In the genomic region with DNA sequence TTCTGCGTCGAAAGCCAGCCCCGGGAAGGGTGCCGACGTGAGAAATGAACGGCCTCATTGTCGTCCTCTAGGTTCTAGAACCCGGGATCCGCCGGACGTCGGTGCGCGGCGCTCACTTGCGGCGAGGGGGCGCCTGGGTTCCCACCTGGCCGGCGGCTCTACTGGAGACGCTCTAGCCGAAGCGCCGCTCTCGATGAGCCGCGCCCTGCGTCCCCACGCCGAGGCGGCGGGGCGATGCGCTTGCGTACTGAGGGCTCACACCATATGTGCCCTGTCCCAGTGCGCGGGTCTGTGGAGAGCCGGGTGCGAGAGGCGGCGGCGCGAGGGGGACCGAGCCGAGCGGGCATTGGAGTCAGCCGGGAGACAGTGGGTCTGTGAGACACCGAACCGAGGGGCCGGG, we compare ENCODE assay signal across 8 mouse cellular contexts. TPM values are rescaled to one million over a fixed set of nuclear protein-coding genes. Genes with fewer than 3 reads are reported as not detected.
DNase-seq lines count a peak whose midpoint lies in the region; ATAC-seq and TF ChIP-seq lines count a peak whose summit lies in the region.

Txndc9 (minus strand) TSS at position 27 of the 400 bp plus-strand sequence.
Eif5b (plus strand) TSS at position 144 of the 400 bp plus-strand sequence.

- H3K9ac ChIP-seq in heart, embryonic 15.5 days = peak within 1 kb of the TSS; percentile 96
- H3K9ac ChIP-seq in liver, embryonic 14.5 days (replicated peaks) = peak within 1 kb of the TSS; percentile 94
- H3K9ac ChIP-seq in neural tube, embryonic 11.5 days (ENCODE audit: low read length) = peak within 1 kb of the TSS; percentile 91
- H3K9ac ChIP-seq in stomach, postnatal 0 days (ENCODE audit: low read length) = peak within 1 kb of the TSS; percentile 94

- peak; percentile 56 for ATAC-seq in CD4-positive, CD25-positive, alpha-beta regulatory T cell, adult 4 months
- peak; percentile 91 for ATAC-seq in heart, embryonic 15.5 days (replicated peaks; ENCODE audit: insufficient number of reproducible peaks, insufficient read depth, low FRiP score, low read depth)
- ATAC-seq in liver, embryonic 14.5 days (ENCODE audit: insufficient read depth) = peak; percentile 84
- peak; percentile 94 for ATAC-seq in neural tube, embryonic 11.5 days (ENCODE audit: insufficient read depth, low FRiP score, low TSS enrichment)
- peak; percentile 93 for ATAC-seq in stomach, postnatal 0 days (ENCODE audit: low FRiP score, low TSS enrichment)

- H3K4me2 ChIP-seq in heart, embryonic 15.5 days = peak within 1 kb of the TSS; percentile 91
- peak within 1 kb of the TSS; percentile 87 for H3K4me2 ChIP-seq in liver, embryonic 14.5 days (ENCODE audit: low read depth)
- H3K4me2 ChIP-seq in neural tube, embryonic 11.5 days (ENCODE audit: low read depth) = peak within 1 kb of the TSS; percentile 52
- H3K4me2 ChIP-seq in stomach, postnatal 0 days (replicated peaks; ENCODE audit: low read depth) = peak within 1 kb of the TSS; percentile 73

- no peaks in the 10 kb centered on the region for H3K9me3 ChIP-seq in forebrain, embryonic 10.5 days
- no peaks in the 10 kb centered on the region for H3K9me3 ChIP-seq in heart, embryonic 15.5 days (replicated peaks)
- no peaks in the 10 kb centered on the region for H3K9me3 ChIP-seq in liver, embryonic 14.5 days (ENCODE audit: control insufficient read depth, low read length)
- no peaks in the 10 kb centered on the region for H3K9me3 ChIP-seq in neural tube, embryonic 11.5 days (ENCODE audit: control insufficient read depth, low read length)
- no peaks in the 10 kb centered on the region for H3K9me3 ChIP-seq in stomach, postnatal 0 days (ENCODE audit: control insufficient read depth, low read length)

- under 1% methylated on average over 50 of the region's 50 CpGs for WGBS in forebrain, embryonic 10.5 days
- 0% methylated on average over 50 of the region's 50 CpGs for WGBS in heart, embryonic 15.5 days
- 1% methylated on average over 50 of the region's 50 CpGs for WGBS in liver, embryonic 14.5 days (ENCODE audit: insufficient replicate concordance)
- under 1% methylated on average over 50 of the region's 50 CpGs for WGBS in neural tube, embryonic 11.5 days
- WGBS in stomach, postnatal 0 days = under 1% methylated on average over 49 of the region's 50 CpGs

- H3K4me1 ChIP-seq in forebrain, embryonic 10.5 days = peaks cover 18% of the 10 kb centered on the region
- H3K4me1 ChIP-seq in heart, embryonic 15.5 days (replicated peaks) = peaks cover 20% of the 10 kb centered on the region
- peaks cover 20 to 32% of the 10 kb centered on the region in 2 experiments for H3K4me1 ChIP-seq in liver, embryonic 14.5 days (replicated peaks; ENCODE audit: control insufficient read depth in 2 of 2, insufficient read depth in 2 of 2, low read length in 1 of 2)
- H3K4me1 ChIP-seq in neural tube, embryonic 11.5 days (ENCODE audit: control insufficient read depth, insufficient read depth, low read length) = peaks cover 8% of the 10 kb centered on the region
- no peaks in the 10 kb centered on the region; the same call in 1 of the 2 replicates for H3K4me1 ChIP-seq in stomach, postnatal 0 days (replicated peaks; ENCODE audit: control insufficient read depth, insufficient read depth)

- peaks cover 33% of the 10 kb centered on the region for H3K36me3 ChIP-seq in forebrain, embryonic 10.5 days (replicated peaks)
- peaks cover 23% of the 10 kb centered on the region for H3K36me3 ChIP-seq in heart, embryonic 15.5 days
- peaks cover 29% of the 10 kb centered on the region for H3K36me3 ChIP-seq in liver, embryonic 14.5 days (replicated peaks; ENCODE audit: control insufficient read depth, insufficient read depth, low read depth)
- H3K36me3 ChIP-seq in neural tube, embryonic 11.5 days (ENCODE audit: control insufficient read depth, insufficient read depth, low read length) = peaks cover 6% of the 10 kb centered on the region
- peaks cover 14% of the 10 kb centered on the region; the same call in 1 of the 2 replicates for H3K36me3 ChIP-seq in stomach, postnatal 0 days (ENCODE audit: control insufficient read depth, insufficient read depth, low read length)

- peak within 1 kb of the TSS; percentile 96 for H3K27ac ChIP-seq in forebrain, embryonic 10.5 days
- peak within 1 kb of the TSS; percentile 95 for H3K27ac ChIP-seq in heart, embryonic 15.5 days
- peak within 1 kb of the TSS; percentile 87 for H3K27ac ChIP-seq in liver, embryonic 14.5 days
- peak within 1 kb of the TSS; percentile 83 for H3K27ac ChIP-seq in neural tube, embryonic 11.5 days (ENCODE audit: low read depth, low read length)
- peak within 1 kb of the TSS; percentile 93 for H3K27ac ChIP-seq in stomach, postnatal 0 days (replicated peaks)

- peak; percentile 86 for DNase-seq in c-Kit-negative CD71-positive TER-119-positive erythroid progenitor cells, embryonic 14.5 days (ENCODE audit: low read depth, low spot score)
- peak; percentile 92 for DNase-seq in forebrain, embryonic 10.5 days (ENCODE audit: extremely low spot score, low spot score)
- peak; percentile 94 to 98 for DNase-seq in kidney, postnatal 25 days
- DNase-seq in liver, embryonic 14.5 days (ENCODE audit: low read depth in 3 of 3, low spot score in 3 of 3) = peak; percentile 84 to 89 (median 87)
- peak; percentile 98 for DNase-seq in neural tube, embryonic 11.5 days (ENCODE audit: low spot score)
- peak; percentile 95 for DNase-seq in stomach, postnatal 0 days (ENCODE audit: low spot score)

- H3K27me3 ChIP-seq in forebrain, embryonic 10.5 days (ENCODE audit: poor library complexity, severe bottlenecking) = no peaks in the 10 kb centered on the region
- no peaks in the 10 kb centered on the region for H3K27me3 ChIP-seq in heart, embryonic 15.5 days
- no peaks in the 10 kb centered on the region for H3K27me3 ChIP-seq in liver, embryonic 14.5 days (ENCODE audit: control insufficient read depth, insufficient read depth, low read length)
- no peaks in the 10 kb centered on the region for H3K27me3 ChIP-seq in neural tube, embryonic 11.5 days (ENCODE audit: control insufficient read depth, insufficient read depth, low read length)
- no peaks in the 10 kb centered on the region for H3K27me3 ChIP-seq in stomach, postnatal 0 days (ENCODE audit: control insufficient read depth, insufficient read depth, low read length)

- peak; percentile 42 for TF ChIP-seq EP300 in liver, embryonic 14.5 days (IDR thresholded peaks at IDR 0.05; ENCODE audit: low read depth)
- TF ChIP-seq EP300 in stomach, postnatal 0 days (optimal IDR thresholded peaks at IDR 0.05) = no peak

- H3K4me3 ChIP-seq in forebrain, embryonic 10.5 days = peak within 1 kb of the TSS; percentile 96
- peak within 1 kb of the TSS; percentile 97 for H3K4me3 ChIP-seq in heart, embryonic 15.5 days
- peak within 1 kb of the TSS; percentile 88 to 94 for H3K4me3 ChIP-seq in liver, embryonic 14.5 days (ENCODE audit: insufficient read depth in 1 of 2, low read depth in 2 of 2, low read length in 2 of 2)
- H3K4me3 ChIP-seq in neural tube, embryonic 11.5 days (ENCODE audit: low read depth, low read length) = peak within 1 kb of the TSS; percentile 95
- peak within 1 kb of the TSS; percentile 91 for H3K4me3 ChIP-seq in stomach, postnatal 0 days (ENCODE audit: low read depth, low read length)

- peak; percentile 76 for TF ChIP-seq CTCF in liver, embryonic 14.5 days (IDR thresholded peaks at IDR 0.05; ENCODE audit: low read depth)
- TF ChIP-seq CTCF in stomach, postnatal 0 days (IDR thresholded peaks at IDR 0.05; ENCODE audit: low read depth) = peak; percentile 73

RNA-seq across cellular contexts. Expression of gene Txndc9, which starts in this region (rescaled TPM):
- 100 to 1,000 TPM; 143 to 173 TPM for polyA plus RNA-seq in CD4-positive, CD25-positive, alpha-beta regulatory T cell, adult 4 months (2017; shearing (Covaris generic))
- polyA plus RNA-seq in forebrain, embryonic 10.5 days (2016; fragmentation: Nextera tagmentation; extraction: Ambion mirVana) = 134 and 140 TPM in 2 replicates
- 100 and 103 TPM in 2 replicates for polyA plus RNA-seq in heart, embryonic 15.5 days (2015; fragmentation: Nextera tagmentation; extraction: Ambion mirVana)
- 9.7 and 20.5 TPM in 2 replicates for polyA plus RNA-seq in liver, embryonic 14.5 days (2012; rRNA removed)
- polyA plus RNA-seq in liver, embryonic 14.5 days (2014; fragmentation: Nextera tagmentation; extraction: Ambion mirVana) = 59.1 and 65.9 TPM in 2 replicates
- 158 and 164 TPM in 2 replicates for polyA plus RNA-seq in neural tube, embryonic 11.5 days (2014; fragmentation: Nextera tagmentation; extraction: Ambion mirVana)
- 116 and 119 TPM in 2 replicates for polyA plus RNA-seq in stomach, postnatal 0 days (2015; fragmentation: Nextera tagmentation; extraction: Ambion mirVana)

RNA-seq across cellular contexts. Expression of gene Eif5b, which starts in this region (rescaled TPM):
- 10 to 100 TPM; 30.5 to 32.9 TPM for polyA plus RNA-seq in CD4-positive, CD25-positive, alpha-beta regulatory T cell, adult 4 months (2017; shearing (Covaris generic))
- polyA plus RNA-seq in forebrain, embryonic 10.5 days (2016; fragmentation: Nextera tagmentation; extraction: Ambion mirVana) = 28.4 and 28.5 TPM in 2 replicates
- 16.8 and 18.7 TPM in 2 replicates for polyA plus RNA-seq in heart, embryonic 15.5 days (2015; fragmentation: Nextera tagmentation; extraction: Ambion mirVana)
- polyA plus RNA-seq in liver, embryonic 14.5 days (2012; rRNA removed) = 16.8 and 23.9 TPM in 2 replicates
- 14.0 and 16.2 TPM in 2 replicates for polyA plus RNA-seq in liver, embryonic 14.5 days (2014; fragmentation: Nextera tagmentation; extraction: Ambion mirVana)
- polyA plus RNA-seq in neural tube, embryonic 11.5 days (2014; fragmentation: Nextera tagmentation; extraction: Ambion mirVana) = 26.9 and 28.9 TPM in 2 replicates
- polyA plus RNA-seq in stomach, postnatal 0 days (2015; fragmentation: Nextera tagmentation; extraction: Ambion mirVana) = 15.6 and 17.7 TPM in 2 replicates

Comparison
In these comparisons a context has a peak if more than half of its experiments do, and no peak if none do; other contexts are left out.
1. Peak in every context shown above with its lines: DNase-seq, ATAC-seq, H3K4me3 ChIP-seq and H3K27ac ChIP-seq.